Mouse (Mus musculus): ENCODE measurements at regions not wholly inside any gene's neighbourhood (a gene's known extent, or its start where the extent isn't known, plus 50 kb on each side); places are given as distances from the start of the nearest gene placed in this dataset.
A peak's percentile ranks its signal among the peaks of the same experiment; 100 is the strongest.

DNA sequence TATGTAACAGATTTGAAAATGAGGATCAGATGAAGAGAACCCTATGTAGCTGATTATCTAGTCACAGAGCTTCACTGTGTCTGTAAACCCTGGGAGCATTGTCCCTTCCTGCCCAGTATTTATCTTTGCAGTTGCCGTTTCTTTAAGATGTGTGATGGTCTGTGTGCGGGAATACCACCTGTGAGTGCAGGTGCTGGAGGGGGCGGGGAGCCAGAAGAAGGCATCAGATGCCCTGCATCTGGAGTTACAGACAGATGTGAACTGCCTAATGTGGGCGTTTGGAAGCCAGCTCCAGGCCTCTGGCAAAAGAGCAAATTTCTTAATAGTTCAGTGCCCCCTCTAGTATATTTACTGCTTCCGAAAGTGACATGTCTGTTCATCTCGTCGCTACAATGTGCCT, 193.1 kb downstream of the Diras2 start:
- no peak overlapping the region for H3K27ac ChIP-seq (ENCODE audit: insufficient read depth, low read length)
- H3K27me3 ChIP-seq (ENCODE audit: control insufficient read depth, insufficient read depth, low read length) = no peaks in the 10 kb centered on the region
- H3K4me1 ChIP-seq (ENCODE audit: control insufficient read depth, insufficient read depth, low read length) = no peaks in the 10 kb centered on the region; the same call in 1 of the 2 replicates
- WGBS = 69% methylated on average over 7 of the region's 7 CpGs
- H3K4me3 ChIP-seq (replicated peaks; ENCODE audit: insufficient read depth, low read depth, low read length) = no peak overlapping the region
- no peak for TF ChIP-seq POLR2A (IDR thresholded peaks at IDR 0.05; ENCODE audit: borderline replicate concordance, insufficient read depth, low read length)
- TF ChIP-seq CTCF (IDR thresholded peaks at IDR 0.05; ENCODE audit: borderline replicate concordance, insufficient read depth, low read depth, low read length) = no peak
- no peak for DNase-seq

DNA sequence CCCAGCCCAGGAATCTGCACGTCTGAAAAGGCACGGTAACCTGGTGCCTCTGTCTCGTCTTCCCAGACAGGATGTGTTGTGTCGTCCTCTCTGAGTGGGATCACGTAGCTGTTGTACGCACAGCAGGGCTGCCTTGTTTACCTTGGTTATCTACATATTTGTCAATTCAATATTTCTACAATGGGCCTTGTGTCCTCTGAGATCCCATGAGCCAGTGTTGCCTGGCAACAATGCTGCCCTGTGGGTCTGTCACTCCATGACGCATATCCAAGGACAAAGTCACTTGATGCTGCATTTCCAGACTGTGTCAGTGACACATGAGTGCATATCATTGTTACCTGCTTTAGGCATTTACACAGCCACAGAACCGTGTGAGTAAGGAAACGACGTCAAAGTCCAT, 191.9 kb downstream of the Diras2 start:
- H3K27me3 ChIP-seq (ENCODE audit: control insufficient read depth, insufficient read depth, low read length) = no peaks in the 10 kb centered on the region
- no peak overlapping the region for H3K27ac ChIP-seq (ENCODE audit: insufficient read depth, low read length)
- DNase-seq = no peak
- no peak overlapping the region for H3K4me3 ChIP-seq (replicated peaks; ENCODE audit: insufficient read depth, low read depth, low read length)
- no peaks in the 10 kb centered on the region; the same call in 1 of the 2 replicates for H3K4me1 ChIP-seq (ENCODE audit: control insufficient read depth, insufficient read depth, low read length)
- 73% methylated on average over 10 of the region's 10 CpGs for WGBS
- TF ChIP-seq CTCF (IDR thresholded peaks at IDR 0.05; ENCODE audit: borderline replicate concordance, insufficient read depth, low read depth, low read length) = no peak

DNA sequence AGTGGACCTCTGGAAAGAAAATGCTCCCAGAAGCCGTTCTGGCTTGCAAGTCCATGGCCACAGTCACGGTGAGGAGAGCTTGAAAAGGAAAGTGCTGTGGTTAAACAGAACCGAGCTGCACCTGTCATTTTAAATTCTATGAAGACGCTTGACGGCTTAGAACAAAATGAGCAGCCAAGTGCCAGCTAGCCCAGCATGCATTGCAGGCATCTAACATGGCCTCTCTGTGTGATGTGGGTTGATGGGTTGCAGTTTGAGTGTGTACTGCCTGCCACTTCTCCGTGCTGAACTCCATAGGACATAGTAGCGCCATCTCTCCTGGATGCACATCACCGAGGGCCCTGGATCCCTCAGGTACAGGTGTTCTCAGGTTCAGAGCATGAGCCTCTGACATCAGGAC, 189.1 kb downstream of the Diras2 start:
- H3K27me3 ChIP-seq (ENCODE audit: control insufficient read depth, insufficient read depth, low read length) = no peaks in the 10 kb centered on the region
- no peak overlapping the region for H3K4me3 ChIP-seq (replicated peaks; ENCODE audit: insufficient read depth, low read depth, low read length)
- TF ChIP-seq POLR2A (IDR thresholded peaks at IDR 0.05; ENCODE audit: borderline replicate concordance, insufficient read depth, low read length) (no peak), CTCF (IDR thresholded peaks at IDR 0.05; ENCODE audit: borderline replicate concordance, insufficient read depth, low read depth, low read length) (no peak)
- peaks cover 4% of the 10 kb centered on the region; the same call in 1 of the 2 replicates for H3K4me1 ChIP-seq (ENCODE audit: control insufficient read depth, insufficient read depth, low read length)
- no peak overlapping the region for H3K27ac ChIP-seq (ENCODE audit: insufficient read depth, low read length)
- DNase-seq = no peak
- 48% methylated on average over 8 of the region's 8 CpGs for WGBS

DNA sequence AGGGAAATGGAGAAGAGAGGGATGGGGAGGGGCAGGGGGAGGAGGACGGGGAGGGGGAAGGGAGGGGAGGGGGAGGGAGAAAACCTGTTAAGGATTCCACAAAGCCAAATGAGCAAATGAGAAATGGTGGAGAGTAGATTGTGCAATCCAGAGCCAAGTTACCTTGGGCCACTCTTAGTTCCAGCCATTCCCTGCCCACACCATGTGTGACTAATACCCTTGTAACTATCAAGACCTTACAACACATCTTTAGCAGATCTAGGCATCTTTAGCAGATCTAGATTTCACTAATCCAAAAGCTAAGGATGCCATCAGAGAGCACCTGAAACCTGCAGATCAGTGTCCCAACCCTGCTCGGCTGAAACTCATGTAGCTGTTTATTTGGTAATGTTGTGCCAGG, 186.7 kb downstream of the Diras2 start:
- Histone ChIP-seq H3K4me3 (replicated peaks; ENCODE audit: insufficient read depth, low read depth, low read length) (no peak overlapping the region), H3K4me1 (ENCODE audit: control insufficient read depth, insufficient read depth, low read length) (peaks cover 4% of the 10 kb centered on the region; the same call in 1 of the 2 replicates), H3K27ac (ENCODE audit: insufficient read depth, low read length) (no peak overlapping the region), H3K27me3 (ENCODE audit: control insufficient read depth, insufficient read depth, low read length) (no peaks in the 10 kb centered on the region)
- DNase-seq = no peak
- 72% methylated on average over 2 of the region's 2 CpGs for WGBS
- TF ChIP-seq CTCF (IDR thresholded peaks at IDR 0.05; ENCODE audit: borderline replicate concordance, insufficient read depth, low read depth, low read length) (no peak), POLR2A (IDR thresholded peaks at IDR 0.05; ENCODE audit: borderline replicate concordance, insufficient read depth, low read length) (no peak)

DNA sequence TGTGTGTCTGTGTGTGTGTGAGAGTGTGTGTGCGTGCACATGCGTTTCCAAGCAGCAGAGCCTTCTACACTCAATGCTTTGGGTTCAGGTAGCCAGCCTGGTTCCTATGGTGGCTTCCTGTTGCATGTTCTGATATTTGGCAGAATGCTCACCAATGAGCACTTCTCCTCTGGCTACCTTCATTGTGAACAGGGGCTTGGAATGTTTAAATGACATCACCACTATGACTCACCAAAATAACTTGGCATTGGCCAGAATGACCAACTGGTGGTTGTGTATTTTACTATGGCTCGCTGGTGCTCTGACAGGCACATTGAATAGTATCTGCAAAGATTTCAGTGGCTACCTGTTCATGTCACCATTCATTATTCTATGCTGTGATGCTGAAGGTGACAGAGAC, 186.2 kb downstream of the Diras2 start:
- H3K27ac ChIP-seq (ENCODE audit: insufficient read depth, low read length) = no peak overlapping the region
- 86% methylated on average over 3 of the region's 3 CpGs for WGBS
- DNase-seq = peak in 1 of 2 experiments; percentile 50
- peaks cover 4% of the 10 kb centered on the region; the same call in 1 of the 2 replicates for H3K4me1 ChIP-seq (ENCODE audit: control insufficient read depth, insufficient read depth, low read length)
- TF ChIP-seq CTCF (IDR thresholded peaks at IDR 0.05; ENCODE audit: borderline replicate concordance, insufficient read depth, low read depth, low read length) (no peak), POLR2A (IDR thresholded peaks at IDR 0.05; ENCODE audit: borderline replicate concordance, insufficient read depth, low read length) (no peak)
- no peaks in the 10 kb centered on the region for H3K27me3 ChIP-seq (ENCODE audit: control insufficient read depth, insufficient read depth, low read length)
- no peak overlapping the region for H3K4me3 ChIP-seq (replicated peaks; ENCODE audit: insufficient read depth, low read depth, low read length)

DNA sequence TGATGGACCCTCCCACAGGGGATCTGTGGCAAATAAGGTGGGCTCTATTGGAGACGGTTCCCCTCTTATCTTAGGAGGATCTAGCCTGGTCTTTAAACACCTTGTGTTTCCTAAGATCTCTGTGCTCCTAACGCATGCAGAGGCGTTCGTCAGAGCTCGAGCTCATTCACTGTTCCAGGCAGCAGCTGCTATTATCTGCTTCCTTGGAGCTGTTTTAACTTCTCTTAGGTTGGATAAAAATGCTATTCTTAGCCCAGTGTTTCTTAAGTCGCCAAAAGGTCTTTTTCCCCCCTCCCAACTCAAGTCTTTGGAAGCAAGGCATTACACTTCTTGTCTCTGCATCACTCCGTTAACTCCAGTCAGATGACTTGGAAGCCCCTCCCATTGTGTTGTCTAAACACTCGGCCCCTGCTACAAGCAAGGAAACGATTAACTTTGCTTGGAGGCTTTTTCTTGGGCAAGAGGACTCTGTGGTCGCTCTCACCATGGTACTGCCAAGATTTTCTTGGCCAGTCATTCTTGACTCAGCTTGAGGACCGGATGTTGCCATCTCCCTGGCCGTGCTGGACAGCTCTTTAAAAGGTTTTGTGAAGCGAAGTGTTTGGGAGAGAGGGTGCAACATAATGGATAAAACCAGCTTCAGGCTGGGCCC, 185.6 kb downstream of the Diras2 start:
- peak; percentile 44 to 60 for DNase-seq
- WGBS = 25% methylated on average over 13 of the region's 13 CpGs
- Histone ChIP-seq H3K27me3 (ENCODE audit: control insufficient read depth, insufficient read depth, low read length) (no peaks in the 10 kb centered on the region), H3K4me1 (ENCODE audit: control insufficient read depth, insufficient read depth, low read length) (peaks cover 4% of the 10 kb centered on the region; the same call in 1 of the 2 replicates), H3K4me3 (replicated peaks; ENCODE audit: insufficient read depth, low read depth, low read length) (no peak overlapping the region), H3K27ac (ENCODE audit: insufficient read depth, low read length) (no peak overlapping the region)
- no peak for TF ChIP-seq POLR2A (IDR thresholded peaks at IDR 0.05; ENCODE audit: borderline replicate concordance, insufficient read depth, low read length)
- TF ChIP-seq CTCF (IDR thresholded peaks at IDR 0.05; ENCODE audit: borderline replicate concordance, insufficient read depth, low read depth, low read length) = no peak

DNA sequence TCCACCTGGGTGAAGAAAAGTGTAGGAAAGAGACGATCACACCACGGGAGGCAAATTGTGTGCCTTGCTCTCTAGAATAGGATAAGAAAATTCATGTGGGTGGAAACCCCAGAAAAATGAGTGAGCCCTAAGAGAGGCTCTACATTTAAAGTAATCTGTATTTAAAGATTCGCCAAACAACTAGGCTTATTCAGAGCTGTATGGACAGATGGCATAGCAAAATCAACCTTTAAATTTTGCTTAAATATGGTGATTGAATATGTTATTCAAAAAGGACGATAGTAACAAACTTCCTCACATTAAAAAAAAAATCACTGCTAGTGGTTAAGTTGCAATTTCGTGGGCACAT, 185.1 kb downstream of the Diras2 start:
- 61% methylated on average over 5 of the region's 5 CpGs for WGBS
- H3K27me3 ChIP-seq (ENCODE audit: control insufficient read depth, insufficient read depth, low read length) = no peaks in the 10 kb centered on the region
- DNase-seq = no peak
- no peak for TF ChIP-seq POLR2A (IDR thresholded peaks at IDR 0.05; ENCODE audit: borderline replicate concordance, insufficient read depth, low read length)
- no peak for TF ChIP-seq CTCF (IDR thresholded peaks at IDR 0.05; ENCODE audit: borderline replicate concordance, insufficient read depth, low read depth, low read length)
- no peak overlapping the region for H3K27ac ChIP-seq (ENCODE audit: insufficient read depth, low read length)
- no peak overlapping the region for H3K4me3 ChIP-seq (replicated peaks; ENCODE audit: insufficient read depth, low read depth, low read length)
- H3K4me1 ChIP-seq (ENCODE audit: control insufficient read depth, insufficient read depth, low read length) = peaks cover 4% of the 10 kb centered on the region; the same call in 1 of the 2 replicates

DNA sequence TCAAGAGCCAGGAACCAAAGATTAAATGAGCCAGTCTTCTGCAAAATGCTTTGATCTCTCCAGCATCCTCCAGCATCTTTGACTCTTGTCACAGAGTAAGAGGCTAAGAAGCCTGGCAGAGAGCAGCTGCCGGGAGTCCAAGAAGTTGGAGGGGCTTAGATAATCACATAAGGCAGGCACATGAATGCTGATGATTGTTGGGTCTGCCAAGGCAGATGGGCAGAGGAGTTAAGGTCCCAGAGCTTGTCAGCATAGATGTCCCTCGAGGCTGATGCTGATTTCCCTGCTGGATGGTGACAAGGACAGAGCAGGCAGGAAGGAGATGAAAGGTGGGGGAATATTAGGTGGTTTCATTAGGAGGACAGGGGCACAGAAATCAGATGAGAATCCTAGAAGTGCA, 183.4 kb downstream of the Diras2 start:
- TF ChIP-seq POLR2A (IDR thresholded peaks at IDR 0.05; ENCODE audit: borderline replicate concordance, insufficient read depth, low read length) (no peak), CTCF (IDR thresholded peaks at IDR 0.05; ENCODE audit: borderline replicate concordance, insufficient read depth, low read depth, low read length) (no peak)
- Histone ChIP-seq H3K4me3 (replicated peaks; ENCODE audit: insufficient read depth, low read depth, low read length) (no peak overlapping the region), H3K4me1 (ENCODE audit: control insufficient read depth, insufficient read depth, low read length) (peaks cover 4% of the 10 kb centered on the region; the same call in 1 of the 2 replicates), H3K27ac (ENCODE audit: insufficient read depth, low read length) (no peak overlapping the region), H3K27me3 (ENCODE audit: control insufficient read depth, insufficient read depth, low read length) (no peaks in the 10 kb centered on the region)
- 53% methylated on average over 2 of the region's 2 CpGs for WGBS
- DNase-seq = no peak
